Mouse (Mus musculus) midbrain, postnatal 0 days (tissue): ENCODE data around the gene Fyb2. TPM values are rescaled to one million over a fixed set of nuclear protein-coding genes. Genes with fewer than 3 reads are reported as not detected.

Source experiments
- ATAC-seq: fragments of 200-750 bp; cut with Nextera tagmentation; 2 replicates; pipeline ENCODE4 v1.8.0; 2017; ENCODE audit warnings: moderate number of reproducible peaks, mild to moderate bottlenecking, moderate TSS enrichment, moderate library complexity; ENCODE audit not compliant: low FRiP score
- DNase-seq: peaks from one replicate; pipeline ENCODE4 v3.0.0-alpha.2; 2015; ENCODE audit warnings: low spot score
- H3K27ac ChIP-seq: fragments of 300-500 bp; sonication (generic); 2 replicates; pipeline ENCODE4 v1.5.1; 2014; ENCODE audit warnings: low read depth, mild to moderate bottlenecking, low read length, mixed read lengths
- H3K27me3 ChIP-seq: fragments of 300-500 bp; sonication (generic); 2 replicates; pipeline ENCODE4 v1.6.1; 2014; ENCODE audit warnings: low read length, control low read depth, mixed read lengths; ENCODE audit not compliant: insufficient read depth
- H3K36me3 ChIP-seq: fragments of 300-500 bp; sonication (generic); 2 replicates; pipeline ENCODE4 v1.6.1; 2014; ENCODE audit warnings: low read length, control low read depth, mixed read lengths; ENCODE audit not compliant: insufficient read depth
- H3K4me1 ChIP-seq: fragments of 300-500 bp; sonication (generic); 2 replicates; pipeline ENCODE4 v1.6.1; 2014; ENCODE audit warnings: mild to moderate bottlenecking, control low read depth, antibody characterized with exemption, low read length, mixed read lengths; ENCODE audit not compliant: insufficient read depth
- H3K4me2 ChIP-seq: fragments of 300-500 bp; sonication (generic); 2 replicates; pipeline ENCODE4 v1.6.1; 2014; ENCODE audit warnings: low read depth, mild to moderate bottlenecking, low read length, mixed read lengths; ENCODE audit not compliant: poor library complexity, severe bottlenecking
- H3K4me3 ChIP-seq: fragments of 300-500 bp; sonication (generic); 2 replicates; pipeline ENCODE4 v1.5.1; 2014; ENCODE audit warnings: low read depth, mild to moderate bottlenecking, low read length, moderate library complexity
- H3K9ac ChIP-seq: fragments of 300-500 bp; sonication (generic); replicated peaks from 2 replicates; pipeline ENCODE4 v1.6.1; 2014; ENCODE audit warnings: mild to moderate bottlenecking, low read length, moderate library complexity, mixed read lengths; ENCODE audit not compliant: poor library complexity, severe bottlenecking
- H3K9me3 ChIP-seq: fragments of 300-500 bp; sonication (generic); 2 replicates; pipeline ENCODE4 v1.6.1; 2016; ENCODE audit warnings: low read length, control low read depth
- CTCF ChIP-seq: IDR thresholded peaks from 2 replicates; pipeline ENCODE4 v1.5.1; 2016; ENCODE audit warnings: antibody characterized with exemption, mild to moderate bottlenecking
- WGBS: fragments of 180-500 bp; shearing (Covaris S2); extraction: QIAGEN DNeasy Blood & Tissue Kit; methylation state at CpG from one replicate; pipeline ENCODE4 v1.1.7; 2014; 5-methylcytosine and 5-hydroxymethylcytosine counted together
- polyA plus RNA-seq: library from polyadenylated mRNA; unstranded; fragments of >200 nt; fragmentation: Nextera tagmentation; extraction: Ambion mirVana; gene quantifications from 2 replicates; pipeline ENCODE4 v1.2.1, GENCODE M21; 2015
- total RNA-seq: library from RNA; depleted of rRNA; stranded (reverse); fragments of >200 nt; gene quantifications from 2 replicates; pipeline ENCODE4 v1.2.3, GENCODE M21; 2014; rRNA removed

Fyb2 gene
- total and polyA plus RNA-seq, 2 experiments from 2014 or later = 0.28 to 0.49 TPM

GRCm38 (mm10) chr4:105027278-105027677 is 114.0 kb downstream of the Fyb2 start:
- 76% methylated on average over 6 of the region's 6 CpGs for WGBS
- no peak for TF ChIP-seq CTCF
- H3K9ac ChIP-seq = no peak overlapping the region

GRCm38 (mm10) chr4:105031104-105031503 is 117.8 kb downstream of the Fyb2 start:
- no peak for DNase-seq
- no peak overlapping the region for H3K4me2 ChIP-seq
- peaks cover 6% of the 10 kb centered on the region for H3K36me3 ChIP-seq
- no peak for TF ChIP-seq CTCF
- 54% methylated on average over 8 of the region's 8 CpGs for WGBS
- H3K4me3 ChIP-seq = no peak overlapping the region
- H3K27ac ChIP-seq = no peak overlapping the region
- H3K4me1 ChIP-seq = no peaks in the 10 kb centered on the region
- no peaks in the 10 kb centered on the region for H3K27me3 ChIP-seq
- no peak overlapping the region for H3K9ac ChIP-seq
- H3K9me3 ChIP-seq = no peaks in the 10 kb centered on the region
- ATAC-seq = no peak

More at GRCm38 (mm10) chr4:105027278-105027677, 114.0 kb downstream of the Fyb2 start:
- Histone ChIP-seq H3K27ac (no peak overlapping the region), H3K4me2 (no peak overlapping the region), H3K4me3 (no peak overlapping the region), H3K27me3 (no peaks in the 10 kb centered on the region), H3K9me3 (no peaks in the 10 kb centered on the region), H3K36me3 (no peaks in the 10 kb centered on the region), H3K4me1 (no peaks in the 10 kb centered on the region)
- ATAC-seq (no peak), DNase-seq (no peak)

- no peak overlapping the region for H3K4me3 ChIP-seq
- H3K9ac ChIP-seq = no peak overlapping the region
- H3K4me1 ChIP-seq = no peaks in the 10 kb centered on the region
- DNase-seq = peak; percentile 39
- peak; percentile 55 for TF ChIP-seq CTCF
- H3K4me2 ChIP-seq = no peak overlapping the region
- no peak for ATAC-seq
- WGBS = 41% methylated on average over 7 of the region's 7 CpGs
- H3K9me3 ChIP-seq = no peaks in the 10 kb centered on the region
- H3K36me3 ChIP-seq = peaks cover 10% of the 10 kb centered on the region
- H3K27ac ChIP-seq = no peak overlapping the region
- no peaks in the 10 kb centered on the region for H3K27me3 ChIP-seq
Measured at GRCm38 (mm10) chr4:105033153-105033552, 119.9 kb downstream of the Fyb2 start.

GRCm38 (mm10) chr4:105034259-105034658 is 121.0 kb downstream of the Fyb2 start:
- H3K27me3 ChIP-seq = no peaks in the 10 kb centered on the region
- no peak overlapping the region for H3K27ac ChIP-seq
- TF ChIP-seq CTCF = peak; percentile 68
- DNase-seq (peak; percentile 65), ATAC-seq (no peak)
- H3K4me1 ChIP-seq = no peaks in the 10 kb centered on the region
- no peaks in the 10 kb centered on the region for H3K9me3 ChIP-seq
- H3K4me2 ChIP-seq = no peak overlapping the region
- peaks cover 14% of the 10 kb centered on the region for H3K36me3 ChIP-seq
- no peak overlapping the region for H3K4me3 ChIP-seq
- no peak overlapping the region for H3K9ac ChIP-seq

GRCm38 (mm10) chr4:105050041-105050440 is 136.8 kb downstream of the Fyb2 start:
- H3K36me3 ChIP-seq = peaks cover 10% of the 10 kb centered on the region; the same call in 1 of the 2 replicates
- H3K9ac ChIP-seq = no peak overlapping the region
- H3K4me1 ChIP-seq = no peaks in the 10 kb centered on the region
- no peaks in the 10 kb centered on the region for H3K9me3 ChIP-seq
- ATAC-seq = no peak
- H3K4me2 ChIP-seq = no peak overlapping the region
- H3K27me3 ChIP-seq = no peaks in the 10 kb centered on the region
- DNase-seq = no peak
- no peak overlapping the region for H3K4me3 ChIP-seq
- 88% methylated on average over 1 of the region's 1 CpGs for WGBS
- no peak for TF ChIP-seq CTCF
- no peak overlapping the region for H3K27ac ChIP-seq

- H3K36me3 ChIP-seq = peaks cover 6% of the 10 kb centered on the region; the same call in 1 of the 2 replicates
- ATAC-seq (no peak), DNase-seq (no peak)
- no peak overlapping the region for H3K27ac ChIP-seq
- no peaks in the 10 kb centered on the region for H3K4me1 ChIP-seq
- no peak for TF ChIP-seq CTCF
- no peak overlapping the region for H3K4me3 ChIP-seq
- H3K9ac ChIP-seq = no peak overlapping the region
- 90% methylated on average over 5 of the region's 5 CpGs for WGBS
- H3K27me3 ChIP-seq = no peaks in the 10 kb centered on the region
- no peaks in the 10 kb centered on the region for H3K9me3 ChIP-seq
- H3K4me2 ChIP-seq = no peak overlapping the region
Measured at GRCm38 (mm10) chr4:105051291-105051690, 138.0 kb downstream of the Fyb2 start.

Other genes starting within 250 kb of the Fyb2 start
- gene C8b, start 147.1 kb upstream of the Fyb2 start, total RNA-seq = 0.28 TPM in 1 of 2 replicates, not detected in the other
- gene C8b, start 147.1 kb upstream of the Fyb2 start, polyA plus RNA-seq = 0.22 TPM in 1 of 2 replicates, not detected in the other
- gene Gm17662, start 56.1 kb upstream of the Fyb2 start, total RNA-seq = not detected in 2 replicates
- gene Gm17662, start 56.1 kb upstream of the Fyb2 start, polyA plus RNA-seq = not detected in 2 replicates
- not detected in 2 replicates for gene C8a, start 37.1 kb upstream of the Fyb2 start, total RNA-seq
- gene C8a, start 37.1 kb upstream of the Fyb2 start, polyA plus RNA-seq = 0.04 and 0.06 TPM in 2 replicates
- 25.3 and 34.9 TPM in 2 replicates for gene Prkaa2, start 196.4 kb downstream of the Fyb2 start, total RNA-seq
- 16.1 and 18.4 TPM in 2 replicates for gene Prkaa2, start 196.4 kb downstream of the Fyb2 start, polyA plus RNA-seq
- 121 and 148 TPM in 2 replicates for gene Plpp3, start 243.9 kb downstream of the Fyb2 start, total RNA-seq
- 142 and 152 TPM in 2 replicates for gene Plpp3, start 243.9 kb downstream of the Fyb2 start, polyA plus RNA-seq